Mouse (Mus musculus): ENCODE results near the gene Cyth1.

DNA sequence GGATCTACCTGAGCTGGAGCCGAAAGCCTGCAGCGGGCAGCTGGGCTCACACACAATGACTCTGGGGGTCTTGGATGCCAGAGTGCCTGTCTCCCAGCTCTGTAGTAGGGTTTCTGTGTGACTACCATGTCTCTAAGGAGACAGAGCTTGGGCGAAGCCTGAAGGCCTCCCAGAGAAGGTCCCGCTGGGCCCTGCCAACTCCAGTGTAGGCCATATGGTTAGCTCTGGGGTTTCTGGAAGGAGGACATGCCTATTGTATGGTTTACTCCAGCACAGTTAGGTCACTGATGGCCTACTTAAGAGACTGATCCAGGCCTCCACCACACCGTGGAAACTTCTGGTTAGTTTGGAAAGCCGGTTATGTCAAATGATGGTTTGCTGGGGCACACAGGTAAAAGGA lies 110.0 kb downstream of the Cyth1 start:
- TF ChIP-seq POLR2A (IDR thresholded peaks at IDR 0.05; ENCODE audit: low read depth, low read length) (no peak), CTCF (conservative IDR thresholded peaks at IDR 0.05; ENCODE audit: insufficient read depth, insufficient read length, low read depth, low read length) (no peak)

Measured in kidney, adult 2 months (tissue).